Mouse (Mus musculus): ENCODE measurements around the gene Tmem150c.
A peak's percentile ranks its signal among the peaks of the same experiment; 100 is the strongest.

DNA sequence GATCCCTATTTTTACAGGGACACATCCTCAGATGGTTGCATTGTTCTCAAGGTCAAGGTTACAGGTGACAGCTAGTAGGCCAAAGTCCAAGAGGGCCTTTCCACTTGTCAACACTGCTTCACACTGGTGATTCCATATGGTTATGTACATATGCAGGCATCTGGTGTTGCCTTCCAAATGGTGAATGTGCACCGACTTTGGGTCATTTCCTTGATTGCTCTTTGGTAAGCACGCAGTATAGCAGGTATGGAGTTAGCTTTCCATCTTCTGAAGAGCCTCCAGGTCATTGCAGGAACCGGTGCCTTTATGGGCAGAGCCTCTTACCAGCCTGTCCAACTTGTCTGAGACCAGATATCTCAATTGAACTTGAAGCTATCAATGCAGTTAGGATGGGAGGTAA is 127.0 kb downstream of the Tmem150c start:
- TF ChIP-seq CTCF (IDR thresholded peaks at IDR 0.05; ENCODE audit: low read depth, low read length) (no peak), TAL1 (conservative IDR thresholded peaks at IDR 0.05; ENCODE audit: low read depth, low read length) (no peak), POLR2AphosphoS5 (IDR thresholded peaks at IDR 0.05; ENCODE audit: insufficient replicate concordance, low read depth, low read length) (peak; percentile 84; the same call in 1 of the 2 replicates), GATA1 (IDR thresholded peaks at IDR 0.05; ENCODE audit: borderline replicate concordance, low read length) (no peak)

Measured in G1E (cell line).